ENCODE assay signal across 10 mouse cellular contexts in genomic region chr3:145101891-145102555, GRCm38 (mm10). TPM values are rescaled to one million over a fixed set of nuclear protein-coding genes. Genes with fewer than 3 reads are reported as not detected.
DNase-seq lines count a peak whose midpoint lies in the region; ATAC-seq lines count a peak whose summit lies in the region.
"Had no signal": no experiment of that assay in that cellular context is flagged by ENCODE, and none has a peak within 500 bp of the region (broad histone marks: within the 10 kb centered on the region; RNA-seq: fewer than 3 reads in every experiment).

No protein-coding gene starts in this region.

- H3K9ac ChIP-seq in embryonic facial prominence, embryonic 14.5 days (ENCODE audit: low read depth, low read length), result no peak overlapping the region
- no peak overlapping the region for H3K9ac ChIP-seq in liver, embryonic 11.5 days (ENCODE audit: low read depth, low read length)
- H3K9ac ChIP-seq: forebrain, embryonic 15.5 days had no signal

- 79% methylated on average over 9 of the region's 9 CpGs for WGBS in embryonic facial prominence, embryonic 14.5 days
- WGBS in embryonic facial prominence, embryonic 10.5 days, result 87% methylated on average over 9 of the region's 9 CpGs
- WGBS in liver, embryonic 11.5 days, result 66% methylated on average over 9 of the region's 9 CpGs

- no peaks in the 10 kb centered on the region for H3K9me3 ChIP-seq in embryonic facial prominence, embryonic 14.5 days (ENCODE audit: control insufficient read depth, low read length)
- no peaks in the 10 kb centered on the region for H3K9me3 ChIP-seq in embryonic facial prominence, embryonic 10.5 days
- no peaks in the 10 kb centered on the region for H3K9me3 ChIP-seq in liver, embryonic 11.5 days (ENCODE audit: control insufficient read depth, low read length)
- H3K9me3 ChIP-seq: forebrain, embryonic 15.5 days had no signal

- H3K36me3 ChIP-seq in embryonic facial prominence, embryonic 14.5 days (ENCODE audit: control insufficient read depth, insufficient read depth, low read length), result no peaks in the 10 kb centered on the region
- no peaks in the 10 kb centered on the region for H3K36me3 ChIP-seq in embryonic facial prominence, embryonic 10.5 days (replicated peaks)
- no peaks in the 10 kb centered on the region for H3K36me3 ChIP-seq in liver, embryonic 11.5 days (ENCODE audit: control insufficient read depth, insufficient read depth, low read length)
- H3K36me3 ChIP-seq: forebrain, embryonic 15.5 days had no signal

- no peak overlapping the region for H3K27ac ChIP-seq in embryonic facial prominence, embryonic 14.5 days (replicated peaks; ENCODE audit: low read depth, low read length)
- no peak overlapping the region for H3K27ac ChIP-seq in embryonic facial prominence, embryonic 10.5 days (replicated peaks)
- no peak overlapping the region for H3K27ac ChIP-seq in liver, embryonic 11.5 days (ENCODE audit: low read depth, low read length)
- H3K27ac ChIP-seq: forebrain, embryonic 15.5 days had no signal

- no peak overlapping the region for H3K4me3 ChIP-seq in embryonic facial prominence, embryonic 14.5 days (ENCODE audit: low read depth, low read length)
- no peak overlapping the region for H3K4me3 ChIP-seq in embryonic facial prominence, embryonic 10.5 days
- no peak overlapping the region for H3K4me3 ChIP-seq in liver, embryonic 11.5 days (ENCODE audit: low read depth, low read length)
- H3K4me3 ChIP-seq: forebrain, embryonic 15.5 days had no signal

- DNase-seq in embryonic facial prominence, embryonic 14.5 days (ENCODE audit: low spot score), result peak; percentile 19
- DNase-seq in embryonic facial prominence, embryonic 10.5 days (ENCODE audit: low spot score), result no peak
- DNase-seq in brain, adult 2 months (ENCODE audit: low read depth, low spot score), result peak; percentile 31
- peak; percentile 30 for DNase-seq in heart, postnatal 4 days
- DNase-seq in lung, postnatal 14 days, result peak; percentile 36
- no peak for DNase-seq in thymus, postnatal 10 days (ENCODE audit: low spot score in 2 of 2)
- no peak for DNase-seq in right cerebral cortex, postnatal 36 days (ENCODE audit: low spot score in 2 of 2)
- DNase-seq in liver, embryonic 11.5 days (ENCODE audit: low spot score), result no peak

- no peak for ATAC-seq in embryonic facial prominence, embryonic 14.5 days (ENCODE audit: low read depth)
- ATAC-seq in liver, embryonic 11.5 days (replicated peaks; ENCODE audit: low FRiP score), result no peak
- ATAC-seq: forebrain, embryonic 15.5 days had no signal

- H3K4me1 ChIP-seq in embryonic facial prominence, embryonic 14.5 days (ENCODE audit: control insufficient read depth, insufficient read depth, low read length), result 0 out of 2 replicates have a peak, but pooled peaks cover 5% of the 10 kb centered on the region
- 0 out of 2 replicates have a peak, but pooled peaks cover 4% of the 10 kb centered on the region for H3K4me1 ChIP-seq in embryonic facial prominence, embryonic 10.5 days
- no peaks in the 10 kb centered on the region for H3K4me1 ChIP-seq in liver, embryonic 11.5 days (replicated peaks; ENCODE audit: control insufficient read depth, insufficient read depth, low read length)
- H3K4me1 ChIP-seq: forebrain, embryonic 15.5 days had no signal

- H3K27me3 ChIP-seq in embryonic facial prominence, embryonic 14.5 days (replicated peaks; ENCODE audit: control insufficient read depth, insufficient read depth, low read length), result no peaks in the 10 kb centered on the region
- no peaks in the 10 kb centered on the region for H3K27me3 ChIP-seq in embryonic facial prominence, embryonic 10.5 days (replicated peaks; ENCODE audit: low read depth, poor library complexity, severe bottlenecking)
- H3K27me3 ChIP-seq in liver, embryonic 11.5 days (replicated peaks; ENCODE audit: control insufficient read depth, insufficient read depth, low read length), result no peaks in the 10 kb centered on the region
- H3K27me3 ChIP-seq: forebrain, embryonic 15.5 days had no signal

- H3K4me2 ChIP-seq in embryonic facial prominence, embryonic 14.5 days (ENCODE audit: low read depth, low read length), result no peak overlapping the region
- no peak overlapping the region for H3K4me2 ChIP-seq in liver, embryonic 11.5 days
- H3K4me2 ChIP-seq: forebrain, embryonic 15.5 days had no signal

RNA-seq across cellular contexts. Expression of gene Clca2, which starts 2.8 kb away (rescaled TPM):
- 0.69 and 0.95 TPM in 2 replicates for polyA plus RNA-seq in embryonic facial prominence, embryonic 14.5 days (2014; fragmentation: Nextera tagmentation; extraction: Ambion mirVana)
- polyA plus RNA-seq in embryonic facial prominence, embryonic 10.5 days (2016; fragmentation: Nextera tagmentation; extraction: Ambion mirVana), result 0.22 and 0.24 TPM in 2 replicates
- under 1 TPM in 1 of 2 experiments, not detected in 1; 0.48 TPM for total RNA-seq in heart, postnatal 4 days (2021)
- polyA plus RNA-seq in liver, embryonic 11.5 days (2014; fragmentation: Nextera tagmentation; extraction: Ambion mirVana), result 0.07 TPM in 1 of 2 replicates, not detected in the other
- total RNA-seq: megakaryocyte-erythroid progenitor cell, adult 5-6 weeks had no signal

RNA-seq across cellular contexts. Expression of gene Odf2l, which starts 16.4 kb away (rescaled TPM):
- 12.6 and 16.0 TPM in 2 replicates for polyA plus RNA-seq in embryonic facial prominence, embryonic 14.5 days (2014; fragmentation: Nextera tagmentation; extraction: Ambion mirVana)
- 19.5 and 19.9 TPM in 2 replicates for polyA plus RNA-seq in embryonic facial prominence, embryonic 10.5 days (2016; fragmentation: Nextera tagmentation; extraction: Ambion mirVana)
- total RNA-seq in heart, postnatal 4 days (2021), result 10 to 100 TPM; 13.8 to 18.9 TPM
- 18.7 and 19.5 TPM in 2 replicates for polyA plus RNA-seq in liver, embryonic 11.5 days (2014; fragmentation: Nextera tagmentation; extraction: Ambion mirVana)

Comparison
In these comparisons a context has a peak if more than half of its experiments do, and no peak if none do; other contexts are left out.
1. DNase-seq: peak in embryonic facial prominence, embryonic 14.5 days (single experiment), brain, adult 2 months (single experiment), heart, postnatal 4 days (single experiment) and lung, postnatal 14 days (single experiment); none in embryonic facial prominence, embryonic 10.5 days (single experiment), thymus, postnatal 10 days (0 of 2), right cerebral cortex, postnatal 36 days (0 of 2) and liver, embryonic 11.5 days (single experiment).